Mouse (Mus musculus): ENCODE results near the gene Nptx1.

GRCm38 (mm10) chr11:119491690-119492087 is 55.9 kb downstream of the Nptx1 start:
- TF ChIP-seq POLR2A (IDR thresholded peaks at IDR 0.05; ENCODE audit: borderline replicate concordance, extremely low read depth, insufficient read depth, insufficient read length, poor library complexity, severe bottlenecking) (no peak), CTCF (IDR thresholded peaks at IDR 0.05; ENCODE audit: borderline replicate concordance, extremely low read depth, insufficient read depth, insufficient read length) (no peak)
